8 mouse cellular contexts compared by ENCODE assay signal in genomic region chr13:54565594-54566345, GRCm38 (mm10). TPM values are rescaled to one million over a fixed set of nuclear protein-coding genes. Genes with fewer than 3 reads are reported as not detected.
DNase-seq lines count a peak whose midpoint lies in the region; ATAC-seq and TF ChIP-seq lines count a peak whose summit lies in the region.

No protein-coding gene starts in this region.

- peak overlapping the region; percentile 67 for H3K27ac ChIP-seq in forebrain, postnatal 0 days (ENCODE audit: low read depth, low read length)
- H3K27ac ChIP-seq in hindbrain, postnatal 0 days = peak overlapping the region; percentile 89; the same call in 1 of the 2 replicates
- peak overlapping the region; percentile 88 for H3K27ac ChIP-seq in limb, embryonic 10.5 days
- 0 out of 2 replicates have a peak overlapping the region, but pooled peaks have one; percentile 18 for H3K27ac ChIP-seq in stomach, postnatal 0 days (replicated peaks)

- peaks cover 13% of the 10 kb centered on the region for H3K36me3 ChIP-seq in forebrain, postnatal 0 days (ENCODE audit: insufficient read depth)
- H3K36me3 ChIP-seq in hindbrain, postnatal 0 days (ENCODE audit: insufficient read depth, low read length) = peaks cover 21% of the 10 kb centered on the region
- peaks cover 31% of the 10 kb centered on the region for H3K36me3 ChIP-seq in limb, embryonic 10.5 days
- peaks cover 6% of the 10 kb centered on the region; the same call in 1 of the 2 replicates for H3K36me3 ChIP-seq in stomach, postnatal 0 days (ENCODE audit: control insufficient read depth, insufficient read depth, low read length)

- peak; percentile 34 for ATAC-seq in frontal cortex, adult (ENCODE audit: low TSS enrichment)
- ATAC-seq in forebrain, postnatal 0 days = peak; percentile 59
- peak; percentile 59 for ATAC-seq in hindbrain, postnatal 0 days
- ATAC-seq in megakaryocyte-erythroid progenitor cell, adult 5-6 weeks (replicated peaks; ENCODE audit: low FRiP score, low TSS enrichment, poor library complexity, severe bottlenecking) = peak; percentile 47
- ATAC-seq in stomach, postnatal 0 days (ENCODE audit: low FRiP score, low TSS enrichment) = peak; percentile 48; the same call in 1 of the 2 replicates

- no peaks in the 10 kb centered on the region for H3K27me3 ChIP-seq in forebrain, postnatal 0 days (ENCODE audit: insufficient read depth, low read length)
- H3K27me3 ChIP-seq in hindbrain, postnatal 0 days (ENCODE audit: insufficient read depth, low read length) = no peaks in the 10 kb centered on the region
- H3K27me3 ChIP-seq in limb, embryonic 10.5 days (ENCODE audit: low read depth, poor library complexity, severe bottlenecking) = no peaks in the 10 kb centered on the region
- no peaks in the 10 kb centered on the region for H3K27me3 ChIP-seq in stomach, postnatal 0 days (ENCODE audit: control insufficient read depth, insufficient read depth, low read length)

- H3K4me2 ChIP-seq in forebrain, postnatal 0 days (ENCODE audit: low read depth) = peak overlapping the region; percentile 89
- H3K4me2 ChIP-seq in hindbrain, postnatal 0 days (ENCODE audit: low read depth, low read length) = peak overlapping the region; percentile 79
- peak overlapping the region; percentile 52 for H3K4me2 ChIP-seq in stomach, postnatal 0 days (replicated peaks; ENCODE audit: low read depth)

- H3K4me3 ChIP-seq in forebrain, postnatal 0 days (ENCODE audit: low read depth, low read length) = peak overlapping the region; percentile 92
- H3K4me3 ChIP-seq in hindbrain, postnatal 0 days (ENCODE audit: low read length) = peak overlapping the region; percentile 95
- H3K4me3 ChIP-seq in limb, embryonic 10.5 days = peak overlapping the region; percentile 80
- H3K4me3 ChIP-seq in stomach, postnatal 0 days (ENCODE audit: low read depth, low read length) = peak overlapping the region; percentile 95

- no peak for DNase-seq in frontal cortex, postnatal 25 days (ENCODE audit: low spot score in 2 of 2)
- peak; percentile 61 for DNase-seq in cerebellum, adult 8-10 months
- no peak for DNase-seq in forebrain, postnatal 0 days
- DNase-seq in hindbrain, postnatal 0 days (ENCODE audit: low spot score) = peak; percentile 57
- peak; percentile 53 for DNase-seq in limb, embryonic 10.5 days (ENCODE audit: low spot score)
- DNase-seq in stomach, postnatal 0 days (ENCODE audit: low spot score) = peak; percentile 50

- TF ChIP-seq CTCF in forebrain, postnatal 0 days (IDR thresholded peaks at IDR 0.05; ENCODE audit: low read depth) = peak; percentile 56
- TF ChIP-seq CTCF in hindbrain, postnatal 0 days (IDR thresholded peaks at IDR 0.05; ENCODE audit: low read depth) = peak; percentile 64
- peak; percentile 72 for TF ChIP-seq CTCF in stomach, postnatal 0 days (IDR thresholded peaks at IDR 0.05; ENCODE audit: low read depth)

- no peak for TF ChIP-seq EP300 in stomach, postnatal 0 days (optimal IDR thresholded peaks at IDR 0.05)

- WGBS in forebrain, postnatal 0 days = 39% methylated on average over 8 of the region's 8 CpGs
- 41% methylated on average over 8 of the region's 8 CpGs for WGBS in hindbrain, postnatal 0 days
- WGBS in limb, embryonic 10.5 days = 46% methylated on average over 8 of the region's 8 CpGs
- WGBS in stomach, postnatal 0 days = 50% methylated on average over 8 of the region's 8 CpGs

- peaks cover 8% of the 10 kb centered on the region for H3K4me1 ChIP-seq in forebrain, postnatal 0 days (ENCODE audit: insufficient read depth)
- H3K4me1 ChIP-seq in hindbrain, postnatal 0 days (ENCODE audit: insufficient read depth, low read length) = peaks cover 5% of the 10 kb centered on the region; the same call in 1 of the 2 replicates
- peaks cover 15% of the 10 kb centered on the region for H3K4me1 ChIP-seq in limb, embryonic 10.5 days
- peaks cover 3% of the 10 kb centered on the region; the same call in 1 of the 2 replicates for H3K4me1 ChIP-seq in stomach, postnatal 0 days (replicated peaks; ENCODE audit: control insufficient read depth, insufficient read depth)

- 0 out of 2 replicates have a peak overlapping the region, but pooled peaks have one; percentile 96 for H3K9ac ChIP-seq in forebrain, postnatal 0 days
- peak overlapping the region; percentile 96; the same call in 1 of the 2 replicates for H3K9ac ChIP-seq in hindbrain, postnatal 0 days (replicated peaks; ENCODE audit: low read length)
- no peak overlapping the region for H3K9ac ChIP-seq in stomach, postnatal 0 days (ENCODE audit: low read length)

- no peaks in the 10 kb centered on the region for H3K9me3 ChIP-seq in forebrain, postnatal 0 days (ENCODE audit: low read length)
- H3K9me3 ChIP-seq in hindbrain, postnatal 0 days (ENCODE audit: low read length) = no peaks in the 10 kb centered on the region
- H3K9me3 ChIP-seq in limb, embryonic 10.5 days (replicated peaks) = no peaks in the 10 kb centered on the region
- H3K9me3 ChIP-seq in stomach, postnatal 0 days (ENCODE audit: control insufficient read depth, low read length) = no peaks in the 10 kb centered on the region

RNA-seq across cellular contexts. Expression of gene 4833439L19Rik, which starts 0.5 kb away (rescaled TPM):
- 184 and 216 TPM in 2 replicates for total RNA-seq in forebrain, postnatal 0 days (2014; rRNA removed)
- polyA plus RNA-seq in forebrain, postnatal 0 days (2015; fragmentation: Nextera tagmentation; extraction: Ambion mirVana) = 235 and 263 TPM in 2 replicates
- 248 and 278 TPM in 2 replicates for total RNA-seq in hindbrain, postnatal 0 days (2014; rRNA removed)
- polyA plus RNA-seq in hindbrain, postnatal 0 days (2015; fragmentation: Nextera tagmentation; extraction: Ambion mirVana) = 221 and 231 TPM in 2 replicates
- 198 TPM in 2 replicates for polyA plus RNA-seq in limb, embryonic 10.5 days (2016; fragmentation: Nextera tagmentation; extraction: Ambion mirVana)
- total RNA-seq in megakaryocyte-erythroid progenitor cell, adult 5-6 weeks (2014; fragmentation: Nextera tagmentation) = 46.8 and 49.8 TPM in 2 replicates
- 17.8 and 35.2 TPM in 2 replicates for total RNA-seq in megakaryocyte-erythroid progenitor cell, adult 5-6 weeks (2017)
- polyA plus RNA-seq in stomach, postnatal 0 days (2015; fragmentation: Nextera tagmentation; extraction: Ambion mirVana) = 87.0 and 96.8 TPM in 2 replicates

RNA-seq across cellular contexts. Expression of gene Arl10, which starts 9.0 kb away (rescaled TPM):
- total RNA-seq in forebrain, postnatal 0 days (2014; rRNA removed) = 123 and 163 TPM in 2 replicates
- polyA plus RNA-seq in forebrain, postnatal 0 days (2015; fragmentation: Nextera tagmentation; extraction: Ambion mirVana) = 58.3 and 69.5 TPM in 2 replicates
- total RNA-seq in hindbrain, postnatal 0 days (2014; rRNA removed) = 159 and 240 TPM in 2 replicates
- polyA plus RNA-seq in hindbrain, postnatal 0 days (2015; fragmentation: Nextera tagmentation; extraction: Ambion mirVana) = 66.3 and 69.7 TPM in 2 replicates
- 28.8 and 31.5 TPM in 2 replicates for polyA plus RNA-seq in limb, embryonic 10.5 days (2016; fragmentation: Nextera tagmentation; extraction: Ambion mirVana)
- total RNA-seq in megakaryocyte-erythroid progenitor cell, adult 5-6 weeks (2014; fragmentation: Nextera tagmentation) = 9.0 and 16.5 TPM in 2 replicates
- total RNA-seq in megakaryocyte-erythroid progenitor cell, adult 5-6 weeks (2017) = not detected in 2 replicates
- polyA plus RNA-seq in stomach, postnatal 0 days (2015; fragmentation: Nextera tagmentation; extraction: Ambion mirVana) = 13.3 and 14.4 TPM in 2 replicates

RNA-seq across cellular contexts. Expression of gene Nop16, which starts 24.1 kb away (rescaled TPM):
- 37.5 and 44.6 TPM in 2 replicates for total RNA-seq in forebrain, postnatal 0 days (2014; rRNA removed)
- 58.0 and 64.6 TPM in 2 replicates for polyA plus RNA-seq in forebrain, postnatal 0 days (2015; fragmentation: Nextera tagmentation; extraction: Ambion mirVana)
- 19.7 and 24.5 TPM in 2 replicates for total RNA-seq in hindbrain, postnatal 0 days (2014; rRNA removed)
- 49.9 and 53.0 TPM in 2 replicates for polyA plus RNA-seq in hindbrain, postnatal 0 days (2015; fragmentation: Nextera tagmentation; extraction: Ambion mirVana)
- 112 and 143 TPM in 2 replicates for polyA plus RNA-seq in limb, embryonic 10.5 days (2016; fragmentation: Nextera tagmentation; extraction: Ambion mirVana)
- 57.6 and 76.1 TPM in 2 replicates for total RNA-seq in megakaryocyte-erythroid progenitor cell, adult 5-6 weeks (2014; fragmentation: Nextera tagmentation)
- total RNA-seq in megakaryocyte-erythroid progenitor cell, adult 5-6 weeks (2017) = 66.3 and 124 TPM in 2 replicates
- polyA plus RNA-seq in stomach, postnatal 0 days (2015; fragmentation: Nextera tagmentation; extraction: Ambion mirVana) = 51.2 and 53.5 TPM in 2 replicates

RNA-seq across cellular contexts. Expression of gene Higd2a, which starts 24.2 kb away (rescaled TPM):
- total RNA-seq in forebrain, postnatal 0 days (2014; rRNA removed) = 110 and 148 TPM in 2 replicates
- polyA plus RNA-seq in forebrain, postnatal 0 days (2015; fragmentation: Nextera tagmentation; extraction: Ambion mirVana) = 326 and 343 TPM in 2 replicates
- 177 and 187 TPM in 2 replicates for total RNA-seq in hindbrain, postnatal 0 days (2014; rRNA removed)
- 355 and 362 TPM in 2 replicates for polyA plus RNA-seq in hindbrain, postnatal 0 days (2015; fragmentation: Nextera tagmentation; extraction: Ambion mirVana)
- 143 and 148 TPM in 2 replicates for polyA plus RNA-seq in limb, embryonic 10.5 days (2016; fragmentation: Nextera tagmentation; extraction: Ambion mirVana)
- 101 and 117 TPM in 2 replicates for total RNA-seq in megakaryocyte-erythroid progenitor cell, adult 5-6 weeks (2014; fragmentation: Nextera tagmentation)
- total RNA-seq in megakaryocyte-erythroid progenitor cell, adult 5-6 weeks (2017) = 24.4 and 40.6 TPM in 2 replicates
- polyA plus RNA-seq in stomach, postnatal 0 days (2015; fragmentation: Nextera tagmentation; extraction: Ambion mirVana) = 282 and 289 TPM in 2 replicates

RNA-seq across cellular contexts. Expression of gene Cltb, which starts 45.4 kb away (rescaled TPM):
- total RNA-seq in forebrain, postnatal 0 days (2014; rRNA removed) = 224 and 233 TPM in 2 replicates
- 278 and 284 TPM in 2 replicates for polyA plus RNA-seq in forebrain, postnatal 0 days (2015; fragmentation: Nextera tagmentation; extraction: Ambion mirVana)
- total RNA-seq in hindbrain, postnatal 0 days (2014; rRNA removed) = 184 and 189 TPM in 2 replicates
- 312 and 318 TPM in 2 replicates for polyA plus RNA-seq in hindbrain, postnatal 0 days (2015; fragmentation: Nextera tagmentation; extraction: Ambion mirVana)
- 8.5 and 12.3 TPM in 2 replicates for polyA plus RNA-seq in limb, embryonic 10.5 days (2016; fragmentation: Nextera tagmentation; extraction: Ambion mirVana)
- 12.1 and 15.2 TPM in 2 replicates for total RNA-seq in megakaryocyte-erythroid progenitor cell, adult 5-6 weeks (2014; fragmentation: Nextera tagmentation)
- total RNA-seq in megakaryocyte-erythroid progenitor cell, adult 5-6 weeks (2017) = 20.0 and 26.3 TPM in 2 replicates
- polyA plus RNA-seq in stomach, postnatal 0 days (2015; fragmentation: Nextera tagmentation; extraction: Ambion mirVana) = 156 and 160 TPM in 2 replicates

Comparison
In these comparisons a context has a peak if more than half of its experiments do, and no peak if none do; other contexts are left out.
1. DNase-seq: peak in cerebellum, adult 8-10 months (single experiment), hindbrain, postnatal 0 days (single experiment), limb, embryonic 10.5 days (single experiment) and stomach, postnatal 0 days (single experiment); none in frontal cortex, postnatal 25 days (0 of 2) and forebrain, postnatal 0 days (single experiment).
2. H3K27ac ChIP-seq: peak in every context shown above with its lines; median percentile 89 in hindbrain, postnatal 0 days; 88 in limb, embryonic 10.5 days; 67 in forebrain, postnatal 0 days; 18 in stomach, postnatal 0 days.
3. Peak in every context shown above with its lines, with median percentiles within 50 percentile points of each other: ATAC-seq, H3K4me2 ChIP-seq, H3K4me3 ChIP-seq and CTCF ChIP-seq.